Mouse (Mus musculus) liver, embryonic 14.5 days (tissue): ENCODE data around the gene Ppox. TPM values are rescaled to one million over a fixed set of nuclear protein-coding genes. Genes with fewer than 3 reads are reported as not detected.

Experiments used
- ATAC-seq: fragments of 200-750 bp; cut with Nextera tagmentation; 2 replicates; pipeline ENCODE4 v1.8.0; 2017; ENCODE audit warnings: moderate number of reproducible peaks, mild to moderate bottlenecking, moderate library complexity; ENCODE audit not compliant: insufficient read depth
- DNase-seq, 3 experiments: peaks; one replicate each; pipeline ENCODE4 v3.0.0-alpha.2; 2012 to 2013; ENCODE audit warnings: low read depth in 3 of 3, low spot score in 3 of 3
- H3K27ac ChIP-seq: fragments of 300-500 bp; sonication (generic); 2 replicates; pipeline ENCODE4 v1.5.1; 2014; ENCODE audit warnings: moderate library complexity, mild to moderate bottlenecking, control low read depth, inconsistent platforms
- H3K27me3 ChIP-seq: fragments of 300-500 bp; sonication (generic); 2 replicates; pipeline ENCODE4 v1.6.1; 2014; ENCODE audit warnings: mild to moderate bottlenecking, low read length, moderate library complexity; ENCODE audit not compliant: control insufficient read depth, insufficient read depth
- H3K36me3 ChIP-seq: fragments of 300-500 bp; sonication (generic); replicated peaks from 2 replicates; pipeline ENCODE4 v1.6.1; 2014; ENCODE audit warnings: low read depth; ENCODE audit not compliant: control insufficient read depth, insufficient read depth
- H3K4me1 ChIP-seq, 2 experiments: fragments of 200-500 bp in 1 of 2; fragments of 300-500 bp in 1 of 2; sonication (generic) in 1 of 2; replicated peaks; 2 replicates each; pipeline ENCODE4 v1.6.1; 2012 to 2014; ENCODE audit warnings: antibody characterized with exemption in 1 of 2, inconsistent platforms in 1 of 2, low read length in 1 of 2; ENCODE audit not compliant: control insufficient read depth in 2 of 2, insufficient read depth in 2 of 2
- H3K4me2 ChIP-seq: fragments of 300-500 bp; sonication (generic); 2 replicates; pipeline ENCODE4 v1.6.1; 2014; ENCODE audit warnings: low read depth, mild to moderate bottlenecking, control low read depth, moderate library complexity
- H3K4me3 ChIP-seq, 2 experiments: fragments of 200-500 bp in 1 of 2; fragments of 300-500 bp in 1 of 2; sonication (generic) in 1 of 2; 2 replicates each; pipeline ENCODE4 v1.5.1; 2012 to 2014; ENCODE audit warnings: low read depth in 2 of 2, low read length in 2 of 2, mild to moderate bottlenecking in 2 of 2, control low read depth in 1 of 2, inconsistent platforms in 1 of 2, moderate library complexity in 1 of 2; ENCODE audit not compliant: insufficient read depth in 1 of 2
- H3K9ac ChIP-seq: fragments of 300-500 bp; sonication (generic); replicated peaks from 2 replicates; pipeline ENCODE4 v1.6.1; 2014; ENCODE audit warnings: mild to moderate bottlenecking, control low read depth, moderate library complexity
- H3K9me3 ChIP-seq: fragments of 300-500 bp; sonication (generic); 2 replicates; pipeline ENCODE4 v1.6.1; 2016; ENCODE audit warnings: low read length, mixed read lengths; ENCODE audit not compliant: control insufficient read depth
- CTCF ChIP-seq: IDR thresholded peaks from 2 replicates; pipeline ENCODE4 v1.5.1; 2016; ENCODE audit warnings: antibody characterized with exemption, low read depth, control low read depth
- EP300 ChIP-seq: IDR thresholded peaks from 2 replicates; pipeline ENCODE4 v1.6.1; 2016; ENCODE audit warnings: antibody characterized with exemption, low read depth
- WGBS: fragments of 180-500 bp; shearing (Covaris S2); extraction: QIAGEN DNeasy Blood & Tissue Kit; methylation state at CpG from one replicate; pipeline ENCODE4 v1.1.7; 2014; ENCODE audit not compliant: insufficient replicate concordance; 5-methylcytosine and 5-hydroxymethylcytosine counted together
- polyA plus RNA-seq, 2 experiments: library from polyadenylated mRNA; depleted of rRNA in 1 of 2; stranded (reverse) in 1 of 2; unstranded in 1 of 2; fragments of >200 nt; fragmentation: Nextera tagmentation in 1 of 2; extraction: Ambion mirVana in 1 of 2; gene quantifications; 2 replicates each; pipeline versions ENCODE4 v1.2.1 to v1.2.3; 2012 to 2014

Ppox gene
- polyA plus RNA-seq, 2 experiments = 161 to 170 TPM

- TF ChIP-seq CTCF = no peak
- no peak for TF ChIP-seq EP300
- WGBS = 83% methylated on average over 18 of the region's 18 CpGs
- Histone ChIP-seq H3K4me2 (peak overlapping the region; percentile 78), H3K27me3 (no peaks in the 10 kb centered on the region), H3K36me3 (peaks cover 35% of the 10 kb centered on the region), H3K4me1 (peaks cover 16 to 19% of the 10 kb centered on the region in 2 experiments), H3K4me3 (no peak overlapping the region), H3K9me3 (no peaks in the 10 kb centered on the region), H3K27ac (no peak overlapping the region; the same call in none of the 2 replicates), H3K9ac (no peak overlapping the region)
- DNase-seq (no peak), ATAC-seq (no peak)
These were observed 2.5 kb upstream of the Ppox start for GRCm38 (mm10) chr1:171283188-171284160.

GRCm38 (mm10) chr1:171282086-171282805 lies 1.3 kb upstream of the Ppox start:
- Histone ChIP-seq H3K4me2 (peak overlapping the region; percentile 78), H3K9me3 (no peaks in the 10 kb centered on the region), H3K4me3 (peak overlapping the region; percentile 66 to 93), H3K9ac (peak overlapping the region; percentile 100), H3K36me3 (peaks cover 47% of the 10 kb centered on the region), H3K4me1 (peaks cover 11 to 15% of the 10 kb centered on the region in 2 experiments), H3K27me3 (no peaks in the 10 kb centered on the region), H3K27ac (peak overlapping the region; percentile 96)
- no peak for TF ChIP-seq EP300
- no peak for TF ChIP-seq CTCF
- no peak for ATAC-seq
- no peak for DNase-seq
- WGBS = 62% methylated on average over 18 of the region's 18 CpGs

GRCm38 (mm10) chr1:171281528-171281923 lies 540 bp upstream of the Ppox start:
- WGBS = under 1% methylated on average over 10 of the region's 10 CpGs

GRCm38 (mm10) chr1:171280250-171280915 lies 603 bp downstream of the Ppox start:
- peak overlapping the region; percentile 95 for H3K4me2 ChIP-seq
- peak overlapping the region; percentile 96 for H3K27ac ChIP-seq
- peak overlapping the region; percentile 100 for H3K9ac ChIP-seq
- peak; percentile 56 for ATAC-seq
- H3K9me3 ChIP-seq = no peaks in the 10 kb centered on the region
- WGBS = 1% methylated on average over 25 of the region's 25 CpGs
- peaks cover 65% of the 10 kb centered on the region for H3K36me3 ChIP-seq
- H3K27me3 ChIP-seq = no peaks in the 10 kb centered on the region
- no peak for TF ChIP-seq EP300
- TF ChIP-seq CTCF = no peak
- H3K4me1 ChIP-seq = peaks cover 8 to 13% of the 10 kb centered on the region in 2 experiments; a peak in 3 of 4 replicates
- no peak for DNase-seq
- H3K4me3 ChIP-seq = peak overlapping the region; percentile 66 to 93

More at GRCm38 (mm10) chr1:171281528-171281923, 540 bp upstream of the Ppox start:
- H3K36me3 ChIP-seq = peaks cover 54% of the 10 kb centered on the region
- peak overlapping the region; percentile 78 for H3K4me2 ChIP-seq
- TF ChIP-seq CTCF (peak; percentile 88), EP300 (no peak)
- no peaks in the 10 kb centered on the region for H3K27me3 ChIP-seq
- peak overlapping the region; percentile 100 for H3K9ac ChIP-seq
- peak; percentile 78 to 89 (median 80) for DNase-seq
- peaks cover 8 to 13% of the 10 kb centered on the region in 2 experiments; a peak in 3 of 4 replicates for H3K4me1 ChIP-seq
- H3K9me3 ChIP-seq = no peaks in the 10 kb centered on the region
- H3K27ac ChIP-seq = peak overlapping the region; percentile 96
- peak overlapping the region; percentile 66 to 93 for H3K4me3 ChIP-seq
- ATAC-seq = peak; percentile 46
